Mouse (Mus musculus) 3134 (cell line): ENCODE data around the gene Atg2a.
"Not testable (repeated sequence)": the region's sequence is repeated elsewhere in the genome, so short reads cannot be mapped to it uniquely, and the experiment has no call there.

ENCODE experiments used
- DNase-seq: peaks from one replicate; pipeline ENCODE4 v3.0.0-alpha.2; 2011; ENCODE audit warnings: low spot score; ENCODE audit not compliant: insufficient read length; ENCODE audit errors: extremely low read depth

Gene Atg2a

DNA sequence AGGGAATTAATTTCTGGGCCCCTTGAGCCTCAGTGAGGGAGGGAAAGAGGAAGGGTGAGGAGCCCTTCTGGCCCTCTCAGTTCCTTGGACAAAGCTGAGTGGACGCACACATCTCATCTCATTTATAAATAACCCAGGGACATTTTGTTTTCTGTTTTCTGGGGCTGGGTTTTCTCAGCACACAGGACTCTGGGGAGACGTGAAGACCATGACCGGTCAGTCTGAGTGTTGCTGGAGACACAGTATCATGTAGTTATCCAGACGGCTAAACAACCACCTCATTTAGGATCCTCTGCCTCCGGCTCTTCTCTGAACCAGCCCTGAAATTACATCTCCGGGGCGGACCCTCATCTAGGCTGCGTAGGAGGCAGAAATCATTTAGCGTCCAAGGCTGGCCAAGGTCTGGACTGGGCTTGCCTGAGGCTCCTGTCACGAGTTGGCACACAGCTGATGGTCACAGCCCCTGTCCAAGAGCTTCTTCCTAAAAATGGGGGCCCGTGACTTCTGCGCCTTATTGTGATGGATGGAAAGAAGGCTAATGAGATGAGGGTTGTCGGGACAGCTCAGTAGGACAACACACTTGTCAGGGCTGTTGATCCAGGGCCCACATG, 32.6 kb downstream of the Atg2a start:
- no peak for DNase-seq

DNA sequence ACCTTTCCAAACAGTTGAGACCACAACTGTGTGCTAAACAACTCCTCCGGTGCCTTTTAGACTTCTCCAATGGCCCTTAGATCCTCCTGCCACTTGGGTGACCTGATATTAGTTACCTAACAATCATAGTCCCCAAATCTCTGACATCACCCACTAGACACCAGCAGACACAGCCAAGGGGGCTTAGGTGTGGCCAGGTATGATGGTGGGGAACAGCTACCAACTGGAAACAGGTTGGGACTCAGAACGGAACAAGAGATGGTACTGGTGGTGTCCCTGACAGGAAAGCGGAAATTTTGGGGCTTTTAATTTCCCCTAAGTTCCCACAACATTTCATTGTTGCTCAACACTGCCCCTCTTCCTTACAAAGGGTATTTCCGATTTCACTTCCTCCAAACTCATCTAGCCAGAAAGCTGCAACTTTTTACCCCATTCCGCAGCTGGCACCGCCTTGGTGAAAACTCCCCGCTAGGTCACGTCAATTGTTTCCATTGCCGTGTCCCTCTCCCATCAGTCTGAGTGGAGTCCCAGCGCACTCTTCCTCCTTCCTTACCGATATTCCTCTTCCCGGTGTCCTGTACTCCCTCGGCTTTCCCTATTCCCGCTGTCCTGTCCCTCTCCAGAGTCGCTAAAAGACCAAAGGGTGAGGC, 34.4 kb downstream of the Atg2a start:
- DNase-seq: no peak

DNA sequence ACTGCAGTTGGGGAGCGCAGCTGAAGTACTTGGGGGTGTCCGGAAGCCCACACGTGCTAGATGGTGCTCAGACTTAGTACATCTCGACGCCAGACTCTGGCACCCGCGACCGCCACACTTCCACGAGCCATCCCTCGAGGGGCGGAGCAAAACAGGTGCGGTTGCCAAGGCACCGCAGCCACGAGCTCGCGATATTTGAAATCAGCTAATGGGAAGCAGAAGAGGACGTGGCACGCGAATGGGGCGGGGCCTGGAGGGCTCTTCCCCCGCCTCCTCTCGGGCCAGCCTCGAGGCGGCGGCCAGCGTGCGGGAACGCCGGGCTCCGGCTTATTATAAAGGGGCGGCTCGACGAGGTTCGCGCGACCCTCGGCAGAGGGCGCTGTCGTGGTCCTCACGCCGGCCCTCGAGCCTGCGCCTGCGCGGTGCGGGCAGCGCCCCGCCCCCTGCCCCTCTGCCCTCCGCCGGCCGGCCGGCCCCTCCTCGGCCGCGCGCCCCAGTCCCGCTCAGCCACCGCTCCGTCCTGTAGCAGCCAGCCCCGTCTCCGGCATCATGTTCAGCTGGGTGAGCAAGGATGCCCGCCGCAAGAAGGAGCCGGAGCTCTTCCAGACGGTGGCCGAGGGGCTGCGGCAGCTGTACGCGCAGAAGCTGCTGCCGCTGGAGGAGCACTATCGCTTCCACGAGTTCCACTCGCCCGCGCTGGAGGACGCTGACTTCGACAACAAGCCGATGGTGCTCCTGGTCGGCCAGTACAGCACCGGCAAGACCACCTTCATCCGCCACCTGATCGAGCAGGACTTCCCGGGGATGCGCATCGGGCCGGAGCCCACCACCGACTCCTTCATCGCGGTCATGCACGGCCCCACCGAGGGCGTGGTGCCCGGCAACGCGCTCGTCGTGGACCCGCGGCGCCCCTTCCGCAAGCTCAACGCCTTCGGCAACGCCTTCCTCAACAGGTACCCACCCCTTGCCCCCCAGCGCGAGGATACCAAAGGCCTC, 35.3 kb downstream of the Atg2a start, which contains the start of gene Ehd1:
Gene Ehd1 (plus strand): TSS at position 300 of the 996 bp plus-strand sequence.
- peak; percentile 98 for DNase-seq

DNA sequence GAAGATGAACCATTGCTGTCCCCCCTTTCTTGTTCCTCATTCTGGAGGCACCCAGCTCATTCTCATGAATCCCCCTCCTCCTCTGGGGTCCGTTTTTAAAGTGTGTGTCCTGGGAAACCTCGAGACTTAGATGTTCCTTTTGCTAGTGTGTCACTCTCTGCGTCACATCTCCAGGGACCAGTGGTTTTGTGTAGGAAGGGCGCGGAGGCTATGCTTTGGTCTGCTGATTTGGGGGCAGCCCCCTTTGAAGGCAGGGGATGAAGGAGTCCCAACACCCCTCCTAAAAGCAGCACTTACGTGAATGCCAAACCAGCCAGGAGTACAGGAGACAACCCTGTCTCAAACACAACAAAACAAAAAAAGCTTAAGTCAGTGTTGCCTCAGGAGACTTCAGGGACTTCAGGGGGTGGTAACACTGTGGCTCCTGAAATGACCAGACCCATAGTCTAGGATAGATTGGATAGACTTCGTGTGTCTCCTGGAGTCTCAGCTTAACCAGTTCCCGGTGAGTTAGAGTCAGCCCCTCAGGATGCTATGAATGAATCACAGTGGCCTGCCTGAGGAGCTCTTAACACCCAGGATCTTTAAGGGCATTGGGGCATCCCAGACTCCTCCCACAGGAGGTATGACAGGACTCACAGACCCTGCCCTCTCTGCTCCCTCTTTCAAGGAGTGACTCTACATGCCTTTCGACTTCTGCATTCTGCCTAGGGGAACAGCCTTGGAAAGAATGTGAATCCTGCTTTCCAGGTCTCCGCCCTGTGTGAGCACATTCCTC, 36.4 kb downstream of the Atg2a start:
- peak; percentile 84 for DNase-seq

DNA sequence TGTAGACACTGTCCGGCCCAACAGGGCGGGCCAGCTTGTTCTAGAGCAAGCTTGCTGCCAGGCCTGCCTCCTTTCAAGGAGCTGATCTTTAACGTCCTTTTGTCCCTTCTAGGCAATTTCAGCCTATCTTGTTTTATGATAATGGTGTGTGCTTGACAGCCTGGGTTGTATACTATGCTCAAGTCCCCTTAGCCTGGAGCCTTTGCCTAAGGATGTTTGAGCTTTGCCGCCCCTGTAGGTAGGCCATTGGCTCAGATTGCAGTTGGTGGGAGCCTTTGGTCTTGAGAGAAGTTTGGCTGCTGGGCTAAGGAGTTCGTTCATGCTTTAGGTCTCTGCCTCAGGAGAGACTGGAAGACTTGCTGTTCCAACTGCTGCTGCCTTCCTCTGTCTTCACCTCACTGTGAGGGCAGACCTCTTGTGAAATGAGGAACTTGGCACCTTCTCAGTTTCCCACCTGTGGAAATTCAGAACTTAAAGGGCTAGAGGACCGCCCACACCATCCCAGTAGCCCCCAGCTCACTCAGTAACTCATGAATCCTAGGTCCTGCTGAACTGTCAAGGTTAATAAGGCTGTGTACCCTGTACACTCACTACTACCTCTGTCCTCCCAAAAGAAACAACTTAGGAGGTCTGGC, 37.1 kb downstream of the Atg2a start:
- DNase-seq: no peak

DNA sequence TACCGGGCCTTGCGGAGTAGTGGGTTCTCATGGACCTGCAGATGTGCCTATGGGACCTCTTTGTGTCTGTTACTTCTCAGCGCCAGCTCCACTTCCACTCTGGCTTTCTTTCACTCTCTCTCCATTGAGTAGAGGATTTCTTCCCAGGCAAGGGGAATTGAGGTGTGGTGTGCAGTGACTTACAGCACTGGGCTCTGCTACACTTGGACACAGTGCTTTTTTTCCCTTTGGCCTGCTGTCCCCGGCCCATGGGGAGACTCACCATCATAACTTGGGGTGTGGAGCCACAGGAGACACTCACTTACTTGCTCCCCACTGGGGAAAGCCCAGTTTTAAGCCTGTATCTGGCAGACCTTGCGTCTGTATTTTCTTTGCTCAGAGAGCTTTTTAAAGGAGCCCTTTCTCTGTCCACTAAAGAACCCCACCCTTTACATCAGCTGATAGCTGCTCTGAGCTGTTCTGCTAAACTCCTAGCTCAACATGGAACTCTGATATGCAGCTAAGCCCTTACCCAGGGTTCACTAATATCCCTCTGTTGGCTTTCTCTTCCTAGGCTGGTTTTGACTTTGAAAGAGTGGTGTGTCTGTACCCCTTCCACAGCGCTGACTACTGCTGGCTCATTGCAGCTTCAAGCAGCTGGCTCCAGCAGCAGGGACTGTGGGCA, 38.1 kb downstream of the Atg2a start:
- no peak for DNase-seq

DNA sequence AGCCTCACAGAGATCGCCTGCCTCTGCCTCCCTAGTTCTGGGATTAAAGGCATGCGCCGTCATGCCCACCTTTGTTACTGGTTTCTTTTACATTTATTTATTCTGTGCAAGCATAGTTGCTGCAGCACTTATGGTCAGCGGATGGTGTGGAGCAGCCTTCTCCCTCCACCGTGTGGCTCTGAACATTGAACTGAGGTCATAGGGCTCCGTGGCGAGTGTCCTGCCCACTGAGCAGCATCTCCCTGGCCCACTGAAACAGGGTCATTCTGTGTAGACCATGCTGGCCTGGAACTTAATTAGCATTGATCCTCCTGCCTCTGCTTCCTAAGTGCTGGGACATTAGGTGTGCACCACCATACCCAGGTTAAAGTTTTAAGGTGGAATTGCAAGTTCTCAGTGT, 39.1 kb downstream of the Atg2a start:
- DNase-seq: no peak

DNA sequence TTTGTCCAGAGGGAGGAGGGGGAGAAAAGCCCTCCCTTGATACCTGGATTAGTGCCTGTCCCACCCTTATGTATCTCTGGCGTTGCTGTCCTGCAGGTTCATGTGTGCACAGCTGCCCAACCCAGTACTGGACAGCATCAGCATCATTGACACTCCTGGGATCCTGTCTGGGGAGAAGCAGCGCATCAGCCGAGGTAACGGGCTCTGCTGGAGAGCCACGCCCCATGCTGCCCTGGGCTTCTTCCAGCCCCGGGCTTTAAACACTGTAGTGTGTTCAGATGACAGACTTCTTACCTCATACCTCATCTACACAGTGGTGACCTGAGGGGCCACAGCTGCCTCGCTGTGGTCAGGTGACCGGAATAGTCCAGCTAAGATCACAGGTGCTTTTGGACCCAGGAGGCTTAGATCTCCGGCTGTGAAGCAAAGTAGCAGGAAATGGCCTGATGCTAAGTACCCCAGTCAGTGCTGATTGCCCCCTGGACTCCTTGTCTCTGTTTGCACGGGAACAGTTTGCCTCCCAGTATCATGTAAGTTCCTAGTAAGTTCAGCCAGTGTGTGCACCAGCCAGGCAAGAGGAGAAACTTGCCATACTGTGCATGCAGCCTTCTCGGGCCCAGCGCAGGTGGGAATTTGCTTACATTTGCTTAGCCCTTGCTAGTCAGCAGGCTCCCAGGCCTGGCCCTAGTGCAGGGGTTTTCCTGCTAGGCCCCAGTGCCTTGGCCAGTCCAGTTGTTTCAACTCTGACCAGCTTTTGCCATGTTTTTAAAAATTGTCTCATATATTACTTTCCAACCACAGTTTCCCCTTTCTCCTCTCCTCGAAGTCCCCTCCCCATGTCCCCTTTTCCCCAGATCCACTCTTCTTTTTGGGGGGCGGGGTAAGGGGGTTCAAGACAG, 39.9 kb downstream of the Atg2a start:
- DNase-seq: no peak

DNA sequence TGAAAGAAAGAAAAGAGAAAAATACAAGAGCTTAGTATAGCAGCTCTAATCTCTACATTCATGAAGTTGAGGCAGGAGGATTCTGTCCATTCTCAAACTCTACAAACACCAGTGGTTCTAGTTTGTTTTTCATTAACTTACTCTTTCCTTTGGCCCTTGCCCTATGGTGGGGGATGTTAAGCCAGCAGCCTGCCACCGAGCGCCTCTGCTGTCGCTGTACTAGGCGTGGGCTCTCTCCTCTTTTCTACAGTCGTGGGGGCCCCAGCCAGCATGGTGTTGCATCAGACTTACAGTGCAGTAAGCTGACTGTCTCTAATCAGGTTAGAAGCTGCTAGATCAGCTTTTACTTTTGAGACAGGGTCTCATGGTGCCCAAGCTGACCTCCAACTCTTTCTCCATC, 41.5 kb downstream of the Atg2a start:
- DNase-seq: no peak

DNA sequence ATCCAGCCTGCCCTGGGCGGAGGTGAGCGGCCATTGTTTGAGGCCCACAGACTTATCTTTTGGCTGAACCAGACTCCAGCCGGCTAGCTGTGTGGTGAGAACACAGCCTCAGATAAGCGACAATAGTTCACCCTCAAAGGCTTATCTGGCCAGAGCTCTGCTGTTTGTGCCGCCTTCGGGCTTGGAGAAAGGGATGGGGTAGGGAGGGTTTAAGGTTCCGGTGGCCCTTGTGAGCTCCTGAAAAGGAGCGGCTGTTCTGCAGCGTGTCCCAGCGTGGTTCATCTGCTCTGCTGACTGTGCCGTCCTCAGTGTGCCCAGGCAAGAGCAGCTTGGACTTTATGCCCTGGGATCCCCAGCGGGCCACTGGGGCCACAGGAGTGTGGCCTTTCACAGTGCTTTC, 43.0 kb downstream of the Atg2a start:
- no peak for DNase-seq

DNA sequence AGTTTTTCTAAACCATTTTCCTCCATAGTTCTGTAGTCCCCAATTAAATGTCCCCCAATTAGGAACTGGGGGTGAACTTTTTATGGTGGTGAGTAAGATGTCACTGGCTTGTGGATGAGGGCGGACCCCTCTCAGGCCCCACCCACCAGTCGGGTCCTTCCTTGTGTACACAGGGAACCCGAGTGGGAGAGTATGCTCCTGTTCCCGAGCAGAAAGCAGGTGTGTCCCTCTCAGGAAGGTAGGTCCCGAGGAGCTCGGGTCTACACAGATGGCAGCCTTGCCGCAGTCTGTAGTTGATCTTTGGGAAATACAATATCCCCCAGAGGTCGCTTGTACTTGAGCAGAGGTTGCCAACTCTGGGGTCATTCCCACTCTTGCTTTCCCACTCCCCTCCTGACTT, 43.8 kb downstream of the Atg2a start:
- no peak for DNase-seq

DNA sequence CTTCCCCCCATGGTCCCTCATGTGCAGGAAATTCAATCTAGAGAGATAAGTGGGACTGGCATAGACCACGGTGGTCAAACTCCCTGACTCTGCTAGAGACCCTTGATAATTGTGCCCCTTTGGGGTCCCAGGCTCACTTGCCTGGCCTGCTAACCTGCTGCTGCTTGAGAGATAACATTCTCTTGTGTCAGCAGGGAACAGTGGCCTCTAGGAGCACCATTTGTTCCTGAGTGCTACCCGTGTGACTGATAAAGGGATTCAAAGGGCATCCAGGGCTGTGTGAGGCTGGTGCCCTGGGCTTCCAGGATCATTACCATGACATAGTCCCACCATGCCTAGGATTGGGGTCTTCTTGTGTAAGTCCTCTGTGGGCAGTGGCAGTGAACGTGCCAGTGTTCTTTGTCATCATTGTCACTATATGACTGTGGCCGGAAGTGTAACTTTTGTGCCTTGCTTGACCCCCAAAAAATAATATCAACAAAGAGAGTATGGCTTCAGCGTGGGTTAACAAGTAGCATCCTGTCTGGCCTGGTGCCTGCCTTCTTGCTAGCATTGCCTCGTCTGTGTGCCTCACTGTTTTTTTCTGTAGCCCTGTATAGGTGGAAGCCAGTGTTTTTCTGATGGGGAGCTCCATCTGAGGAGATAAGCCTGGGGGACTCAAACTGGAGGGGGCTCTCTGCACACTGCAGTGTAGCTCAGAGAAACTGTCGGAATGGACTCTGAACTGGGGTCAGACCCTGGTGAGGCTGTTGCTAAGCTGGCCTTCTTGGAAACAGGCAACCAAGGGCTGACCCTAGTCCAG, 44.4 kb downstream of the Atg2a start:
- no peak for DNase-seq

DNA sequence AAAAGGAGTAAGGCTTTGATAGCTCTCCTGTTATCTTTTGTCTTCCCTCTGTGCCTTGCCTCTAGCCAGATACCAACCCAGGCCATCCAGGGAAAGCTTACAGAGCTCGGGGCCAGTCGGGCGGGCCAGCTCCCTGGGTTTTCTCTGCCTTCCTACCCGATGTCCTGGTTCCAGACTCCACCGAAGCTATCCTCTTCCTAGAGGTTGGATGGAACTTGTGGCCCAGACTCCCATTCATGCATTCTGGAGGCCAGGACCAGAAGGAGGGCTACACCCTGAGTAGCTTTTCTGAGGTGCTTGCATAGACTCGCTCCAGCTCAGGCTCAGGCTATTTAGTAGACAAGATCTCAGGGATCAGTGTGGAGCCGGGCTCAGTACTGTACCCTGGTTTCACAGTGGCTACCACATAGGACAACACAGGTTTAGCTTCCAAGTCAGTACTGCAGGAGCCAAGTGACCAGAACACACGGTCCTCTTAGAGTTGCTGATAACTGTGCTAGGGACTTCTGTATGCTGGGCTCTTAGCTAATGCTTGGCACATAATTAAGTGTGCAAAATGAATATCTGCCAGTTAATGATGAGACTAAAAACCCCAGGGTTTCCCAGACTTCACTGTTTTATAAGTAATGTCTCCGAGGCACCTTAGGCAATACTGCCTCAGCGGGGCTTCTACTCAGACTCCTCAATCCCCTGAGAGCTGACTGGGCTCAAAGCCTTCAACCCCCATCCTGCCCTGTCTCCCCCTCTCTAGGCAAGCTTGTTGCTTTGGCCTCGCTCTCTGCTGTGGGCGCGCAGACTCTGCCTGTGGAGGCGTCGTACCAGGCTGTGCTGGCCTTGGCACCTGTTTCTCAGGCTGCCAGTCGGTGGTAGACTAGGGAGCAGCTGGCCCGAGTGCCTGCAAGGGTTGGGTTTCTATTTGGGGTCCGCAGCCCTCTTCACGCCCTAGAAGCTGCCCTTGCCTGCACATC, 45.2 kb downstream of the Atg2a start:
- DNase-seq: no peak

DNA sequence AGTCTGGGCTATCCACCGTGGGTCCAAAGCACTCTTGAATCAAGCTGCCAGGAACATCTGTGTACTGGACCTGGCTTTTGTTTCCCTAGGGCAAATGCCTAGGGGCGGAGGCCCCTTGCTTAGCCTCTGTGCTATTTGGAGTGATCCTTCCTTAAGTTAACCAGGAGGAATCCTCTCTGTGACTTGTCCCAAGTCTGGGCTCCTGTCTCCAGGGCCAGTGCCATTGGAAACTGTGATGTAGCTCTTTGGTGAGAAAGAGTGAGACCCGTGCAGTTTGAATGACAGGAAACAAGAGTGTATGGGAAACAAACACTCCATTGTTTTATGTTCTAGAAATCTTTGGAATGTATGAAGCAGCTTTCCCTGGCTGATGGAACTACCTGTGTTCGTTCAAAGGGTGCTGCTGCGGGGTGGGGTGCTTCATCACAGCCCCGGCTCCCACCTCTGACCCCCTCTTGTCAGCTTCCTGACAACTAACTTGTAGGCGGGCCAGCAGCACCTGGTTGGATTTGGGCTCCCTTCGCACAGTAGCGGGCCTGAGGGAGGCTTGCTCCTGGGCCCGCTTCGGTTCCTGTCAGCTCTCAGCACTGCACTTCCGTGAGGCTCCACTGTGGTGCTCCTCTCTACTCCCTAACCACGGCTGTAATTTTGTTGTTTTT, 46.9 kb downstream of the Atg2a start:
- no peak for DNase-seq

DNA sequence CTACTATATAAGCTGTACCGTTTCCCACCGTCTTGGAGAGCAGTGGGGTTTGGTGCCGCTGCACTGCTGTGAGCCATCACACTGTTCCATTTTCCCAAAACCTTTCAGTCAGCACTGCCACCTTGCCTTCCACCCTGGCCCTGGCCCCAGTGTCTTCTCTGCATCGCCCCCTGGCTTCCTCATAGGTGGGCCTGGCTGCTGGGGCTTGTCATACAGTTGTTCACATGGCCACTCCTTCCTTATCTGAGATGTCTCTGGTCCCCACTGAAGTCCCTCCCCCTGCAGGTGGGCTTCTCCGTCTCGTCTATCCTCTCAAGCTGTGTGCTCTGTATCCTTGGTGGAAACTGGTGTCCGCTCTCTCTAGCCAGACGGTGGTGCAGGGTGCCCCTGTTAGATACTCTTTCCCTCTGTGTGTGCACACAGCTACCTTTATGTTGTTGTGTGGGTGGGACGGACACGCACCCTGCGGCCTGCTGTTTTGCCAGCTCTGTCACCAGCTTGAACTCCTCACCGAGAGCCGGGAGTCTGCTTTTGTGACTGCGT, 48.3 kb downstream of the Atg2a start:
- no peak for DNase-seq

DNA sequence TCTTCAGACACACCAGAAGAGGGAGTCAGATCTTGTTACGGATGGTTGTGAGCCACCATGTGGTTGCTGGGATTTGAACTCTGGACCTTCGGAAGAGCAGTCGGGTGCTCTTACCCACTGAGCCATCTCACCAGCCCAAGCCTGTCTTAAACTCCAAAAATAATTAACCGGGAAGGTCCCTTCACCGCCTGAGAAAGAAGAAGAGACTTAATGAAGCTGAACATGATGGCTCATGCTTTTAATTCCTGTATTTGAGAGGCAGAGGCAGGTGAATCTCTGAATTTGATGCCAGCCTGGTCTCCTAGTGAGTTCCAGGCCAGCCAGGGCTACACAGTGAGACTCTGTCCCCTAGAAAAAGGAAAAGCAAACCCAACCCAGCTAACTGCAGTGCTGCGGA, 49.2 kb downstream of the Atg2a start:
- DNase-seq: not testable (repeated sequence)
